In the genomic region with DNA sequence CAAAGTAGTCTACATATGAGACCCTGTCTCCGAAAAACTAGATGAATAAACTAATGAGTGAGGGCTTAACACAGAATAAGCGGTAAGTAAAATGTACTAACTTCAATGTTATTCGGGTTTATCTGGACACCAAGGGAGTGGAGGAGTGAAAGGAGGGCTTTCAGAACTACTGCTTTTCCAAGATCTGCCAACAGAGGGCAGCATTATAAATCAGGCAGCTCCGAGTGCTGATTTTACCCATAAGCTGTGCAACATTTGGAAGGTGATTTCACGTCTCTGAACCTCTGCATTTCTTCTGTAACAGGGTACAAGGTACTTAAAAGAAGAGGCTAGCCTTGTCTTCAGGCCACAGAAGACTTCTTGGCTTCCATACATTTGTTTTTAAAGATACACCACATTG, we compare ENCODE assay signal across 9 mouse cellular contexts.
A peak's percentile ranks its signal among the peaks of the same experiment; 100 is the strongest.
DNase-seq lines count a peak whose midpoint lies in the region; ATAC-seq and TF ChIP-seq lines count a peak whose summit lies in the region.
"Had no signal": no experiment of that assay in that cellular context is flagged by ENCODE, and none has a peak within 500 bp of the region (broad histone marks: within the 10 kb centered on the region; RNA-seq: fewer than 3 reads in every experiment).

No protein-coding gene starts in this region.

- 70% methylated on average over 5 of the region's 5 CpGs for WGBS in heart, adult 2 months
- WGBS in thymus, adult 2 months = 82% methylated on average over 5 of the region's 5 CpGs
- 69% methylated on average over 5 of the region's 5 CpGs for WGBS in hindbrain, embryonic 12.5 days

- H3K4me1 ChIP-seq in heart, adult 2 months (ENCODE audit: control insufficient read depth, insufficient read depth, low read length) = no peaks in the 10 kb centered on the region
- no peaks in the 10 kb centered on the region for H3K4me1 ChIP-seq in thymus, adult 2 months (replicated peaks; ENCODE audit: control insufficient read depth, insufficient read depth, low read length)
- H3K4me1 ChIP-seq in hindbrain, embryonic 12.5 days = no peaks in the 10 kb centered on the region
- H3K4me1 ChIP-seq: megakaryocyte, embryonic 14.5 days had no signal

- 0 out of 2 replicates have a peak, but pooled peaks cover 2% of the 10 kb centered on the region for H3K27me3 ChIP-seq in heart, adult 2 months (ENCODE audit: control insufficient read depth, insufficient read depth, low read length)
- no peaks in the 10 kb centered on the region for H3K27me3 ChIP-seq in thymus, adult 2 months (ENCODE audit: control insufficient read depth, insufficient read depth, low read length)
- H3K27me3 ChIP-seq in hindbrain, embryonic 12.5 days = no peaks in the 10 kb centered on the region
- H3K27me3 ChIP-seq: megakaryocyte, embryonic 14.5 days had no signal

- TF ChIP-seq EP300 in heart, adult 2 months (IDR thresholded peaks at IDR 0.05; ENCODE audit: insufficient read depth, low read depth, low read length) = no peak

- no peak for ATAC-seq in hindbrain, embryonic 12.5 days (ENCODE audit: low FRiP score)

- no peaks in the 10 kb centered on the region for H3K9me3 ChIP-seq in hindbrain, embryonic 12.5 days (replicated peaks)

- H3K79me2 ChIP-seq in heart, adult 2 months (replicated peaks; ENCODE audit: control insufficient read depth, insufficient read depth, low read length) = no peaks in the 10 kb centered on the region

- TF ChIP-seq POLR2A in heart, adult 2 months (IDR thresholded peaks at IDR 0.05; ENCODE audit: insufficient read depth, low read depth, low read length) = no peak
- TF ChIP-seq POLR2A in thymus, adult 2 months (IDR thresholded peaks at IDR 0.05; ENCODE audit: control insufficient read depth, extremely low read depth, insufficient read depth, low read length, poor library complexity) = no peak

- H3K36me3 ChIP-seq in heart, adult 2 months (ENCODE audit: control insufficient read depth, insufficient read depth, low read length) = no peaks in the 10 kb centered on the region
- no peaks in the 10 kb centered on the region for H3K36me3 ChIP-seq in thymus, adult 2 months (ENCODE audit: control insufficient read depth, insufficient read depth, low read length)
- no peaks in the 10 kb centered on the region for H3K36me3 ChIP-seq in hindbrain, embryonic 12.5 days

- H3K4me2 ChIP-seq in hindbrain, embryonic 12.5 days (replicated peaks) = no peak overlapping the region

- intact Hi-C loops in heart, adult 2 months (cut with DNase I) = loop anchor here (2.0 kb wide), 1 partner anchor 94 kb away; no protein-coding TSS in a partner anchor
- intact Hi-C loops in heart, postnatal 25 days (cut with DNase I) = loop anchor here (1.0 kb wide), 1 partner anchor 97 kb away; no protein-coding TSS in a partner anchor

- DNase-seq in heart, adult 2 months = no peak
- DNase-seq in heart, postnatal 25 days (ENCODE audit: low spot score) = no peak
- peak; percentile 55 for DNase-seq in thymus, adult 2 months
- DNase-seq in thymus, adult 18-20 months = no peak
- DNase-seq in heart, postnatal 4 days = peak; percentile 15
- DNase-seq in urinary bladder, adult 18-20 months (ENCODE audit: low spot score in 2 of 2) = no peak
- DNase-seq in testis, postnatal 14 days (ENCODE audit: low spot score) = no peak

- TF ChIP-seq CTCF in heart, adult 2 months (IDR thresholded peaks at IDR 0.05) = peak; percentile 70
- TF ChIP-seq CTCF in thymus, adult 2 months (IDR thresholded peaks at IDR 0.05; ENCODE audit: borderline replicate concordance, control insufficient read depth, extremely low read depth, insufficient read depth, low read length, poor library complexity) = no peak

- no peak overlapping the region for H3K4me3 ChIP-seq in heart, adult 2 months
- no peak overlapping the region for H3K4me3 ChIP-seq in thymus, adult 2 months (ENCODE audit: control insufficient read depth, insufficient read depth, low read length)
- no peak overlapping the region for H3K4me3 ChIP-seq in hindbrain, embryonic 12.5 days
- H3K4me3 ChIP-seq: megakaryocyte, embryonic 14.5 days had no signal

- H3K27ac ChIP-seq in heart, adult 2 months = no peak overlapping the region
- H3K27ac ChIP-seq in thymus, adult 2 months (ENCODE audit: control insufficient read depth, insufficient read depth, low read length) = no peak overlapping the region
- H3K27ac ChIP-seq in hindbrain, embryonic 12.5 days = no peak overlapping the region

- H3K9ac ChIP-seq in heart, adult 2 months (ENCODE audit: low read depth, low read length) = no peak overlapping the region
- H3K9ac ChIP-seq in hindbrain, embryonic 12.5 days = no peak overlapping the region

Comparison
In these comparisons a context has a peak if more than half of its experiments do, and no peak if none do; other contexts are left out.
1. DNase-seq: peak in thymus, adult 2 months (single experiment) and heart, postnatal 4 days (single experiment); none in heart, adult 2 months (0 of 2), heart, postnatal 25 days (single experiment), thymus, adult 18-20 months (0 of 2), urinary bladder, adult 18-20 months (0 of 2) and testis, postnatal 14 days (single experiment).